Mouse (Mus musculus): ENCODE measurements around the gene Ap2a1.

DNA sequence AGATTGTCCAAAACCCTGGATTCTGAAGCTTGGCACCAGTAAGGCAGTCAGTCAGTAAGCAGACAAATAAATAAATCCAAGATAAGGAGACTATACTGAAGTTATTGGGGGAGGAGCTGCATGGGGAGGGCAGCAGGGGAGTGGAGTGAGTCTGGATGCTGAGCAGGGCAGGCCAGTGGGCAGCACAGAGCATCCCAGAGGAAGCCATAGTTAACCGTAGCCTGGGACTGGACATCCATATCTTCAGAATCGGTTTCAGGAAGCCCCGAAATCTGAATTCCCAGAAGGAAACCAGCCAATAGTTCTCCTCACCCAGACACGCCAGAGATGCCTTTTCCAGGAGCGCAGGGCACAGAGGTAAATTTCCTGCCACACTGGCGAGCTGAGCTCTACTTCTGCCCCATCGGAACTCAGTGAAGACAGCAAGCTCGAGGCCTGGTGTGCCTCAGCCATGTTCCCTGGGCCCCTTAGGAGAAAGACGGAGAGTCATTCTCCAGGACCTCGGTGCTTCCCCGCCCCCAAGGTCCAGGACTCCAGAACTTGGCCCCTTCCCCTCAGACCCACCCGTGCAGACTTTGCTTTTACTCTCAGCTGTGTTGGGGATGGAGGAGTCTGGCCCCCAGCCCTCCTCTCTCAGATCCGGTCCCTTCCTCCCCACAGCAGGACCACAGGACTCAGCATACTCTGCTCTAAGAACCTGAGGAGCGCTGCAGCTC is 44.3 kb upstream of the Ap2a1 start:
- TF ChIP-seq CTCF (IDR thresholded peaks at IDR 0.05; ENCODE audit: extremely low read depth, insufficient read depth, insufficient read length, insufficient replicate concordance) (no peak), POLR2A (IDR thresholded peaks at IDR 0.05; ENCODE audit: low read depth, low read length) (no peak)
